Mouse (Mus musculus): Measurements from ENCODE around the gene Mlst8. TPM values are rescaled to one million over a fixed set of nuclear protein-coding genes. Genes with fewer than 3 reads are reported as not detected.

Gene Mlst8
- total and polyA plus RNA-seq, 2 experiments from 2014 or later: 28.2 to 45.5 TPM

- WGBS: 96% methylated on average over 10 of the region's 10 CpGs
- no peak overlapping the region for H3K27ac ChIP-seq (ENCODE audit: low read depth, low read length)
- H3K4me3 ChIP-seq (ENCODE audit: low read depth, low read length): no peak overlapping the region
- no peaks in the 10 kb centered on the region for H3K4me1 ChIP-seq (ENCODE audit: insufficient read depth)
- no peaks in the 10 kb centered on the region for H3K27me3 ChIP-seq (ENCODE audit: insufficient read depth, low read length)
- ATAC-seq (no peak), DNase-seq (no peak)
- TF ChIP-seq CTCF (IDR thresholded peaks at IDR 0.05; ENCODE audit: low read depth): no peak
- no peaks in the 10 kb centered on the region for H3K9me3 ChIP-seq (ENCODE audit: low read length)
- H3K4me2 ChIP-seq (ENCODE audit: low read depth): no peak overlapping the region
- peaks cover 81% of the 10 kb centered on the region for H3K36me3 ChIP-seq (ENCODE audit: insufficient read depth)
- H3K9ac ChIP-seq: no peak overlapping the region
Measured at GRCm38 (mm10) chr17:24504085-24504484, 25.2 kb upstream of the Mlst8 start.

DNA sequence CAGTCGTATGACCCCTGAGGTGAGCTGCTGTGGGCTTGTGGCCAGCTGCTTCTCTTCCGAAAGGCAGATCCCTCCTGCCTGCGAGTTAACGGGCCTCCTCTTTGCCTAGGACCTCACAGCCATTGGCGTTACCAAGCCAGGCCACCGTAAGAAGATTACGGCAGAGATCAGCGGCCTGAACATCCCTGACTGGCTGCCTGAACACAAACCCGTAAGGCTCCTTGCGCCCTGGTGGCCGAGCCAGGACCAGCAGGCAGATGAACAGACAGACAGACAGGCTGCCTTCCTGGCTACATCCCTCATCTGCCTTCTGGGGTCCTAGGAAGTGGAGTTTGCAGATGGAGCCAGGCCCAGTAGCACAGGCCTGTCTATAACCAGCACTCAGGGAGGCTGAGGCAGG, 23.3 kb upstream of the Mlst8 start:
- ATAC-seq: no peak
- DNase-seq: no peak
- WGBS: 34% methylated on average over 11 of the region's 11 CpGs
- Histone ChIP-seq H3K9ac (no peak overlapping the region), H3K27me3 (ENCODE audit: insufficient read depth, low read length) (no peaks in the 10 kb centered on the region), H3K4me3 (ENCODE audit: low read depth, low read length) (no peak overlapping the region), H3K9me3 (ENCODE audit: low read length) (no peaks in the 10 kb centered on the region), H3K4me2 (ENCODE audit: low read depth) (no peak overlapping the region), H3K36me3 (ENCODE audit: insufficient read depth) (peaks cover 86% of the 10 kb centered on the region), H3K4me1 (ENCODE audit: insufficient read depth) (no peaks in the 10 kb centered on the region), H3K27ac (ENCODE audit: low read depth, low read length) (no peak overlapping the region)
- peak; percentile 24; the same call in 1 of the 2 replicates for TF ChIP-seq CTCF (IDR thresholded peaks at IDR 0.05; ENCODE audit: low read depth)

- Histone ChIP-seq H3K9ac (no peak overlapping the region), H3K9me3 (ENCODE audit: low read length) (no peaks in the 10 kb centered on the region), H3K27me3 (ENCODE audit: insufficient read depth, low read length) (no peaks in the 10 kb centered on the region), H3K36me3 (ENCODE audit: insufficient read depth) (peaks cover 56% of the 10 kb centered on the region), H3K4me2 (ENCODE audit: low read depth) (no peak overlapping the region), H3K4me1 (ENCODE audit: insufficient read depth) (no peaks in the 10 kb centered on the region), H3K4me3 (ENCODE audit: low read depth, low read length) (no peak overlapping the region), H3K27ac (ENCODE audit: low read depth, low read length) (no peak overlapping the region)
- no peak for TF ChIP-seq CTCF (IDR thresholded peaks at IDR 0.05; ENCODE audit: low read depth)
- DNase-seq (no peak), ATAC-seq (no peak)
- 81% methylated on average over 1 of the region's 1 CpGs for WGBS
Measured at GRCm38 (mm10) chr17:24496026-24496425, 17.1 kb upstream of the Mlst8 start.

GRCm38 (mm10) chr17:24495443-24495842, 16.6 kb upstream of the Mlst8 start:
- Histone ChIP-seq H3K9me3 (ENCODE audit: low read length) (no peaks in the 10 kb centered on the region), H3K4me1 (ENCODE audit: insufficient read depth) (peaks cover 4% of the 10 kb centered on the region; the same call in 1 of the 2 replicates), H3K4me3 (ENCODE audit: low read depth, low read length) (no peak overlapping the region), H3K27me3 (ENCODE audit: insufficient read depth, low read length) (no peaks in the 10 kb centered on the region), H3K36me3 (ENCODE audit: insufficient read depth) (peaks cover 50% of the 10 kb centered on the region), H3K9ac (no peak overlapping the region), H3K27ac (ENCODE audit: low read depth, low read length) (peak overlapping the region; percentile 21; the same call in 1 of the 2 replicates), H3K4me2 (ENCODE audit: low read depth) (no peak overlapping the region)
- DNase-seq: no peak
- 64% methylated on average over 3 of the region's 3 CpGs for WGBS
- ATAC-seq: peak; percentile 30
- no peak for TF ChIP-seq CTCF (IDR thresholded peaks at IDR 0.05; ENCODE audit: low read depth)

DNA sequence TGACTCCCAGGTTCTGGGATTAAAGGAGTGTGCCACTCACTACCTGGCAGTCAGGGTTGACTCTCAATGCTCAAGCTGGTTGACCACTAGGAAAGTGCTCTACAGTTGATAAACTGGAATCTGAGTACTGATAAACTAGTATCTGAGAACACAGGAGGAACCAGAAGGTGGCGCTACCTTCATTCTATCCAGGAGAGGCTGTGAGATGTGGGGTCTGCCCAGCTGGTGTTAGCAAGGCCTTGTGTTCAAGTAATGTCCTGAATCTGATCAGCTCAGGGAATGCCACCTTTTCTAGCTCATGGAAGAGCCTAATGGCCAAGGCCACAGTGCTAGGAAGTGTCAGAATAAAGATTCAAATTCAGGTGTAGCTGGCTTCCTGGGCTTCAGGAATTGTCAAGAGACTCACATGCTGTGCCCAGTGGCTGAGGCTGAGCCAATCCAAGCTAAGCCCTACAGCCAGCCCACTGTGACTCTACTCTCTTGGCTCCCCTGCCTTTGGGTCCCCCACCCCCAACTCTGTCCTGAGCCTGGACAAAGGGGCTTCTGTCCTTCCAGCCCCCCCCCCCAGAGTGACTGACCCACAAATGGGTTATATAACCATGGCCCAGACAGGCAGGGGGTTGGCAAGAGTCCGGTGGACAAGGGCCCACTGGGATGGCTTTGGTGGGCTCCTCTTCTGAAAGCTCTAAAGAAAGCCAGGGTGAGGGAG, 15.9 kb upstream of the Mlst8 start:
- peak; percentile 71 for TF ChIP-seq CTCF (IDR thresholded peaks at IDR 0.05; ENCODE audit: low read depth)

GRCm38 (mm10) chr17:24490399-24490798, 11.5 kb upstream of the Mlst8 start:
- DNase-seq: peak; percentile 63
- Histone ChIP-seq H3K4me1 (ENCODE audit: insufficient read depth) (peaks cover 18% of the 10 kb centered on the region), H3K9ac (peak overlapping the region; percentile 94), H3K36me3 (ENCODE audit: insufficient read depth) (0 out of 2 replicates have a peak, but pooled peaks cover under 1% of the 10 kb centered on the region), H3K4me3 (ENCODE audit: low read depth, low read length) (no peak overlapping the region), H3K27ac (ENCODE audit: low read depth, low read length) (peak overlapping the region; percentile 94; the same call in 1 of the 2 replicates), H3K9me3 (ENCODE audit: low read length) (no peaks in the 10 kb centered on the region), H3K4me2 (ENCODE audit: low read depth) (peak overlapping the region; percentile 88), H3K27me3 (ENCODE audit: insufficient read depth, low read length) (no peaks in the 10 kb centered on the region)
- TF ChIP-seq CTCF (IDR thresholded peaks at IDR 0.05; ENCODE audit: low read depth): no peak
- ATAC-seq: no peak
- 48% methylated on average over 4 of the region's 4 CpGs for WGBS

More for the DNA sequence above, 15.9 kb upstream of the Mlst8 start:
- no peak overlapping the region for H3K4me2 ChIP-seq (ENCODE audit: low read depth)
- H3K4me3 ChIP-seq (ENCODE audit: low read depth, low read length): no peak overlapping the region
- H3K9me3 ChIP-seq (ENCODE audit: low read length): no peaks in the 10 kb centered on the region
- WGBS: 34% methylated on average over 2 of the region's 2 CpGs
- ATAC-seq (peak; percentile 78), DNase-seq (peak; percentile 67)
- peaks cover 10% of the 10 kb centered on the region for H3K4me1 ChIP-seq (ENCODE audit: insufficient read depth)
- 0 out of 2 replicates have a peak overlapping the region, but pooled peaks have one; percentile 21 for H3K27ac ChIP-seq (ENCODE audit: low read depth, low read length)
- no peaks in the 10 kb centered on the region for H3K27me3 ChIP-seq (ENCODE audit: insufficient read depth, low read length)
- peaks cover 45% of the 10 kb centered on the region for H3K36me3 ChIP-seq (ENCODE audit: insufficient read depth)
- no peak overlapping the region for H3K9ac ChIP-seq

DNA sequence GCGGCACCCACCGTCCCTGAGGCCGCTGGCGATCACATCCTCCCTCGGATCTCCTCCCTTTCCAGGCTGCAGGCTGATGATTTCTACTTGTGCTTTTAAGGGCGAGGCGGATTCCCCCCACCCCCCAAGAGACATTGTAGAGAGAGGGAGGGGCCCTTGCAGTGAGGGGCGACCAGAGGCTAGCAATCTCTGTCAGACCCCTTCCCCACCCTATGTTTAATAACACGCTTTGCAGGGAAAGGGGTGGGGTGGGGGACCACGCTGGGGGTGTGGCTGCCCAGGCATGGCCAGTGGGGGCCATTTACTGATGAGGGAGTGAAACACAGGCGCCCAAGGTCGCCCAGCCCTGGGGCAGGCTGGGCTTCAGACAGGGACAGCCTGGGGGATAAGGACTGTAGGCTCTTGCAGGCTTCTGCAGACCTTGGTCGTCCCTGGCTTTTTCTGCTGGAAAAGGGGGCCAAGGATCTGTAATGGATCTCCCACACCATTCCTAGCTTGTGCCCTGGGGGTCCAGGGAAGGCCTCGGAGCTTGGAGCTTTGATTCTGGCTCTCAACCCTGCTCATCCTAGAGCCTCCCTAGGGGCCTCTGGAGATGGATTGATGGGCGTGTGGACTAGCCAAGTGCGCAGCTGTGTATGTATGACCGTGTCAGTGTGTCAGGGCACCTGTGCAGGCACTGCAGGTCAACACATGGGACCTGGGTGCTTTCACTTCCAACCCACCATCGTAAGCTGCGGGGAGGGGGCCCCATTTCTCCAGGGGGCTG, 10.6 kb upstream of the Mlst8 start:
- Histone ChIP-seq H3K4me3 (ENCODE audit: low read depth, low read length) (peak overlapping the region; percentile 82), H3K4me1 (ENCODE audit: insufficient read depth) (peaks cover 18% of the 10 kb centered on the region), H3K4me2 (ENCODE audit: low read depth) (peak overlapping the region; percentile 88), H3K9ac (peak overlapping the region; percentile 94), H3K27ac (ENCODE audit: low read depth, low read length) (peak overlapping the region; percentile 94), H3K9me3 (ENCODE audit: low read length) (no peaks in the 10 kb centered on the region), H3K27me3 (ENCODE audit: insufficient read depth, low read length) (no peaks in the 10 kb centered on the region), H3K36me3 (ENCODE audit: insufficient read depth) (no peaks in the 10 kb centered on the region)
- ATAC-seq: peak; percentile 13
- TF ChIP-seq CTCF (IDR thresholded peaks at IDR 0.05; ENCODE audit: low read depth): no peak
- 21% methylated on average over 19 of the region's 19 CpGs for WGBS
- no peak for DNase-seq

Measured in forebrain, postnatal 0 days (tissue).